Mouse (Mus musculus) megakaryocyte, embryonic 14.5 days (primary cell): ENCODE measurements at regions not wholly inside any gene's neighbourhood (a gene's known extent, or its start where the extent isn't known, plus 50 kb on each side); places are given as distances from the start of the nearest gene placed in this dataset.

ENCODE experiments used
- FLI1 ChIP-seq: IDR thresholded peaks from 2 replicates; pipeline ENCODE4 v1.6.1; 2012; ENCODE audit warnings: low read length, inconsistent platforms, mixed read lengths
- GATA1 ChIP-seq: IDR thresholded peaks from 3 replicates; pipeline ENCODE4 v1.6.1; 2012; ENCODE audit warnings: mixed read lengths, low read length, inconsistent platforms, borderline replicate concordance

DNA sequence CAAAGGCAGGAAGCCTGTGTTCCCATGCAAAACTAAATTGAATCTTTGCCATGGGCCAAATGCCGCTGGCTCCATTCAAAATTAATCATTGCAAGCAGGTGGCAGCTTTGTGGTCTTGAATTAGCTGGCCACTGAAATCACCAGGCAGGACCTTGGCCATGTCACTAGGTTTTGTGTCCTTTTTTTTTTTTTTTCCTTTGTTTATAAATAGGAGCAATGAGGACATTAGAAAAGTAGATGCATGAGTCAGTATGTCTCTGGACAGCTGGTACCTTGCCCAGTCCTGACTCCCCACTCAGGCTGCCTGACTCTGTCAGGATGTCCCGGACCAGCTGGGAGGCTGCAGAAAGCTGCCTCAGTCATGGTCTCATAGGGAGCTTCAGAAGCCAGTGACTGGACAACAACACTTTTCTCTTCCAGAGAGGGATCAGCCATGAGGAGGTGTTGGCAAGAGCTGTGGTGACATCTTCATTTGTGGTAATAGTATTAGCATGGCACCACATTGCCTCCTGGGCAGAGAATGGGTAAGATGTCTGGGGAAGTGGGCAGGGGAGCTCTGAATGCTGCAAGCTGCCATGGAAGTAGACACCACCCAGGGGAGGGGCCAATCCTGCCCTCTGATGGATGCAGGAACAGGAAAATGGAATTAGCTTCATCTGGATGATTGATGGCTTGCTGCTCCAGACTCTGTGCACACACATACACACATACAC, 55.4 kb upstream of the Msx1 start:
- no peak for TF ChIP-seq GATA1
- no peak for TF ChIP-seq FLI1
